Mouse (Mus musculus) kidney, postnatal 25 days (tissue): ENCODE data around the gene Them7.
A peak's percentile ranks its signal among the peaks of the same experiment; 100 is the strongest.

Experiments
- DNase-seq, 2 experiments: peaks; one replicate each; pipeline ENCODE4 v3.0.0; 2021; ENCODE audit warnings: mixed read lengths in 2 of 2

Them7 gene

DNA sequence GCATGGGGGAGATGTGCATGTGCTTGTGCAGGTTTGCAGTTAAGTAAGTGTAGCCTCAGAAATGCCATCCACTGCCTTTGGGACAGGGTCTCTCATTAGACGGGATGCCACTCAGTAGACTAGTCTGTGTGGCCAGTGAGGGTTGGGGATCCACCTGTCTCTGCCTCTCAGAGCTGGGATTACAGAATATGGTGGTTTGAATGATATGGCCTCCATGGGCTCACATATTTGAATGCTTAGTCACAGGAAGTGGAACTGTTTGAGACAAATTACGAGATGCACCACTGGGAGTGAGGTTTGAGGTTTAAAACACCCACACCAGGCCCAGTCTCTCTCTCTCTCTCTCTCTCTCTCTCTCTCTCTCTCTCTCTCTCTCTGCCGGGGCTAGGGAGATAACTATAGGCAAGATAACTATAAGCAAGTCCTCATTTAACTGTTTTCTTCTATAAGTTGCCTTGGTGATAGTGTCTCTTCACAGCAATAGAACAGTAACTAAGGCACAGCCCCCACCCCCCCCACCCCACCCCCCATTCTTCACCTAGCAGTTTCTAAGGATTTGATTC, 156.7 kb downstream of the Them7 start:
- no peak for DNase-seq

DNA sequence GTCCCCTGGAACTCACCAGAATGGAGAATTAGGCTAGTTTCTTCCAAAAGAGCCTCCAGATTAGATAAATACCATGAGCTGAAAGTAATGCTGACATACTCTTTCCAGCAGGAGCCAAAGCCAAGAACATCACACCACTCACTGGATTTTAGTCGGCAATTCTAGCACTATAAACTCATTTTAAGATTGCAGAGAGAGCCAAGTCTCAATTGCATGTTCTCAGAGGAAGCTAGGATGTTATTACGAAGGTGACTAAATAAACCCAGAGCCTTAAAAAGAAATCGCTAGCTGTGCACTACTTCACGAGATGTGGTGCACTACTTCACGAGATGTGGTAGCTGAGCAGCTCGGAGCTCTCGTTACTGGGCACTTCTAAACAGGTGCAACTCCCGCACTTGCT, 158.9 kb downstream of the Them7 start:
- DNase-seq = no peak

- DNase-seq = no peak
Measured at GRCm38 (mm10) chr2:105384998-105385397, 160.9 kb downstream of the Them7 start.

- DNase-seq = no peak
Measured at GRCm38 (mm10) chr2:105386418-105386817, 162.3 kb downstream of the Them7 start.

DNA sequence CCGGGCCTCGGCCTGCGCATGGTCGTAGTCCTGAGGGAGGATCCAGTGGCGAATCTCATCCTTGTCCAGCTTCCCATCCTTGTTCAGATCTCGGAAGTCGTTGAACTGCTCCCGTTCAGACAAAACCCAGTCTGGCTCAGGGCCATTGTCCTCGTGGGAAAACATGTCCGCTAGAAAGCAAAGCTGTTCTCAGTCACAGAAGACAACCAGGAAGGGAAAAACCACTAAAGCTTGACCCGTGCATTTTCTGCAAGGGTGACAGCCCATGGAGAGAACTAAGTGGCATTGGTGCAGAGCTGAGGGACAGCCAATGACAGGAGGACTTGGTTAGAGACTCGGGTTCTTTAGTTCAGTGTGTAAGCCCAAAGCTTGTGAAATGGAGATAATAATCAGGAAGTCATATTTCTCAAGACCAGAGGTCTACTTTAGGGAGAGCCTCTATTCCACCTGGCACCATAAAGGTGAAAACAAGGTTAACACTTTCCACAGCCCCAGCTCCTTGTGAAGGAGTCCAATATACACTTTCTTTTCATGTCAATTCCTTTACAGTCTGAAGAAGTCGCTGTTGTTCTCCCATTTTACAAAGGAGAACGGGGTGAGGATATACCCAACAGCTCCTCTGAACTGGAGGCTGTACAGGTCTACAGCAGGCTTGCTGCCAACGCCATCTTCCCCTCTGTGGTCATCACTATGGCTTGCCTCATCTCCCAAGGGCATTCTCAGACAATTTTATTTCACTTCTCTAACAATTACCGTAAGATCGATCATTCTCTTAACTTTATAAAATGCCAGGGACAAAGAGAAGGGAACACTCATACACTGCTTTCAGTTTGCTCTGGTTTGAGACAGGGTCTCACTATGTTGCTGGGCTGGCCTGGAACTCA, 165.1 kb downstream of the Them7 start:
- DNase-seq = no peak

- no peak for DNase-seq
Measured at GRCm38 (mm10) chr2:105390653-105391413, 166.7 kb downstream of the Them7 start.

GRCm38 (mm10) chr2:105391414-105391784, 167.3 kb downstream of the Them7 start:
- DNase-seq = no peak

DNA sequence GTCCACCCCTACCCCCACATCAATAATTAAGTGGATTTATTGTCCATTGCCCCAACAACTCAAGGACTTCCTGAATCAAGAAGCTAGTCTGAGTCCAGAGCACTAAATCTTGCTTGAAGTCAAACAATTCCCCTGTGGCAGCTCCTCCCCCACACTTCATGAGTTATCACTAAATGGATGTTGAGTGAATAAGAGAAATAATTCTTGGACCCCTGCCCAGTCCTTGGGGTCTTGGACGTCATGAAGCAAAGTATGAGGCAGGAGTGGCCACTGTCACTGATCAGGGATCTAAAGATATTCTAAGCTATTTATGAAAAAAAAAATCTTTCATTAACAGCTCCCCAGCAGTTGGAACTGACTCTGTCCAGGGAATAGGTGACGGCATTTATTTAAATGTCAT, 168.4 kb downstream of the Them7 start:
- DNase-seq = no peak

DNA sequence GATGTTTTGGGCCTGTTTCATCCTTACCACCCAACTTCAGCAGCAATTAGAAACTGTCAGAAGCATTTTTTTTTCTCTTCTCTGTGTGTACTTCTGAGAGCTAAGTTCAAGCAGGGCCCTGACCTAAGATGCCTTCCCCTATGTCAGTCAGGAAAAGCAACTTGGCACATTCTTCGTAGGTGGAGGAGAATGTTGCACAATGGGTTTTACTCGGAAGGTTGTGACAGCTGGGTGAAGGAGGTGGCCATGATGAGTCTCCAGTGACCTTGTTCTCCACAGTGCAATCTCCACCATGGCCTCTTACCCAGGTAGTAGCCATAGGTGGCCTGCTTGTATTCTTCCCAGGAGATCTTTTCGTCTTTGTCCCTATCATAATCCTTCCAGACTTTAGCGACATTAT, 170.3 kb downstream of the Them7 start:
- DNase-seq = no peak

DNA sequence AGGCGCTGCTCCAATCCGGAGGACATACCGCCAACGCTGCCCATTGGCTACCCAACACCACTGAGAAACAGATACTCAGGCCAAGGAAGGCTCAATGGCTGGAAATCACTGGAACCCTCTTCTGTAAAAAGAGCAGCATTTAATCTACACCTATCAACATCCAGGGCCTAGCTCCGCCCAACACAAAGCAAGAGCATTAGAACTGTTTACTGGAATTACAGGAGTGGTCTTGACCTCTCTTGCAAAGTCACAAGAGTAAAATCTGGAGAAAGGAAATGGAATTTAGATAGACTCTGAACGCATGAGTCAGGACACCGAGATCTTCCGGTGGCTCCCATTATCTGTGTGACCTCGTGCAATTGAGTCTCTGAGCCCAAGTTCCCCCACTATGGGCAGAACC, 171.9 kb downstream of the Them7 start:
- DNase-seq = no peak

GRCm38 (mm10) chr2:105397446-105398211, 173.5 kb downstream of the Them7 start:
- no peak for DNase-seq

DNA sequence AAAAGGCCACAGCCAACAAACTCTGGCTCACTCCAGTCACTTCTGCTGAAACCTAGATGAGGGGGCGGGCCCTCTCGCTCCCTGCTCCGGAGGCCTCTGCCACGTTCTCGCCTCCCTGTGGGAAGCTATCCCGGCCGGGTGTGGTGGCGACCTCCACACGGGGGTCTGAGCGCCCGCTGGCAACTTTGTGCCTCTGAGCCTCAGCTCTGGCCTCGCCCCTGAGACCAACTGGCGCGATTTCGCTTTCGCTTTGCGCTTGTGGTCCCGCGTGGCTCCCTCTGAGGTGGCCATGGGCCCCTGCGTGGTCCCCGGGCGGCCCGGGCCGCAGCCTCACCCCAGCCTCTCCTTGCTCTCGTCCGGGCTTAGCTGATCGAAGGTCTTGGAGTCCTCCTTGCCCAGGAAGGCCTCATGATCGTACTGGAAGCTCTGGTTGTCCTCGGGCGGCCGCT, 174.5 kb downstream of the Them7 start:
- peak; percentile 46 to 69 for DNase-seq

DNA sequence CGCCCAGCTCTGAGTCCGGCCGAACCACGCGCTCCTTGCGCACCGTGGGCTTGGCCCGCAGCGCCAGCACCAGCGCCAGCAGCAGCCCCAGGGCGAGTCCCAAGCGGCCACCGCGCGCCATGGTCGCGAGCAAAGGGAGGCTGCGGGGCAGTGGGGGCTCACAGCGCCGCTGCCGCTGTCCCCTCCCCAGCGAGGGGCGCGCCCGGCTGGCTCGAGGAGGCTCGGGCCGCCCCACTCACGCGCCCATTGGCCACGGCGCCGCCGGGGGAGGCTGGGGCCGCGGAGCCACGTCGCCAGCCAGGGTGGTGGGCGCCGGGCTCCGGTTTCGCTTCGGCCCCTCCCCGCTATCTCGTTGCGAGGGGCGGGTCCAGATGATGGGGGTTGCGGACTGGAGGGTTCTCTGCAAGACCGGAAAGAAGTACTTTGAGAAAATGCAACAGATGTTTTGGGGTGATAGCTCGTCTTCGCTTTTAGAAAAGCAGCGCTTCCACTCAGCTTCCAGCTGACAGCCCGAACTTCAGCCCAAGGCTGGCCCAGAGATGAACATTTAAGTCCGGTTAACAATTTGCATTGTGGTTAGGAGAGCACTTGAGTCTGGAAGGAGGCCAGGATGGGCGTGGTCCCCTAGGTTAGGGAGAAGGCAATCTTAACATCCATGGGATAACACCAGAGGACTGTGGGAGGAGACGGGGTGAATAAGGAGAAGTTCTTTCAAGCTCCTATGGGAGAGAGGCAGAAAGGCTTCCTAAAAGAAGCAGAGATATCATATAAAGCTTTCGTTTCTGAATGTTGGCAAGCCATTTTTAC, 175.2 kb downstream of the Them7 start, which contains the start of gene Rcn1:
Gene Rcn1 (minus strand): TSS at position 235 of the 807 bp plus-strand sequence.
- peak; percentile 89 to 92 for DNase-seq

- DNase-seq = no peak
Measured at GRCm38 (mm10) chr2:105400558-105400957, 176.4 kb downstream of the Them7 start.

- DNase-seq = no peak
Measured at GRCm38 (mm10) chr2:105402180-105402579, 178.1 kb downstream of the Them7 start.

DNA sequence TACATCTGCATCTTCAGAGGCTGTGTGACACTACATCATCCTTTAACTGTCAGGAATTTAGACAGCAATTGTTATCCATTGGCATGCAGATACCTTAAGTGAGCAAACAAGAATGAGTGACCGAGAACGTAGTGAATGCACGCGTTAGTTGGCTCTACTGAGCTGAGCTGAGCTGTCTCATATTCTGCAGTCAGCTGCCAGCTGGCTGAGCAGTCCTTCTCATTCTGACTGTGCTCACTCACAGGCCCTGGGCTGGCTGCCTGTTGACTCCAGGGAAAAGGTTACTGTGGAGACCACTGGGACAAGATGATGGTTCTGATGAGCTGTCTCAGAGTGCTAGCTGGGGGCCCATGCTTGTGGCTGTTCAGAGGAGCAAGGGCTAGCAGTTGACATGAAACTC, 184.4 kb downstream of the Them7 start:
- DNase-seq = no peak

DNA sequence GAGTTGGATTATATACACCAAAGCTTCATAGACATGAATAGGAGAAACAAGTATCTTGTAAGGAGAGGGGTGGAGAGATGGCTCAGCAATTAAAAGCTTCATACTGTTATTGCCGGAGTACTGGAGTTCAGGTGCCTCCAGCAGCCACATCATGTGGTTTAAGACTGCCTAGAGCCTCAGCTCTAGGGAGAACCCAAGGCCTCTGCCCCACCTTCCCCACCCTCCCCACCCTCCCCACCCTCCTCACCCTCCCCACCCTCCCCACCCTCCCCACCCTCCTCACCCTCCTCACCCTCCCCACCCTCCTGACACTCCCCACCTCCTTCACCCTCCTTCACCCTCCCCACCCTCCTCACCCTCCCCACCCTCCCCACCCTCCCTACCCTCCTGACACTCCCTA, 185.1 kb downstream of the Them7 start:
- DNase-seq = no peak

- no peak for DNase-seq
Measured at GRCm38 (mm10) chr2:105414309-105414708, 190.2 kb downstream of the Them7 start.

GRCm38 (mm10) chr2:105416046-105416659, 192.0 kb downstream of the Them7 start:
- no peak for DNase-seq

DNA sequence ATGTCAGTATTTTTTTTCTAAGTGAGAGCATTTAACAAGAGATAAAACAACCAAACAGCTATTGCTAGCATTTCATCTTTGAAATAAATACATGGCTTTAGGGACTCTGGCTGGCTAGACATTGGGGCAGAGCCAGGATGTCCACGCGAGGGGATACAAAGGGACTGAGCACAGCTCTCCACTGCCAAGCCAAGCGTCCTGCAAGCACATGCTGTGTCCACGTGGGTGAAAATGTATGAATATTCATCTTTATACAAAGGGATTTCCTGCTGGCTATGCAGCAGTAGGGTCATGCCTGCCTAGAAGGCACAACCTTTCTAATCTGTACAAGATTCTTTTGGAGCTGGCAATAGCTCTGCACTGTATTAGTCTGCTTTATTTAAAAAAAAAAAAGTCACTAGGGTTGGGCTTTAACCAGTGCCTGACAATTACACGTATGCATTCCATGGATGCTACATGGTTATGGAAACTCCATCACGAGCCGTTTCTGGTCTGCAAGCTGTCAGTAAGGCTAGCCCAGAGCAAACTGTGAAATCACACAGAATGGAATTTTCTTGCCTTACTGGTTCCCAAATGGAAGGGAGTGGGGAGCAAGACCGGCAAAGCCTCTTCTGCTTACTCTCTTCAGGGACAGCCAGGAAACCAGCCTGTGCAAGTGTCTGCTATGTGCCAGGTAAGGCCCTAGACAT, 192.7 kb downstream of the Them7 start:
- DNase-seq = no peak

- no peak for DNase-seq
Measured at GRCm38 (mm10) chr2:105417663-105418062, 193.5 kb downstream of the Them7 start.
